Mouse (Mus musculus) CH12.LX (cell line): ENCODE data around the gene Nktr. TPM values are rescaled to one million over a fixed set of nuclear protein-coding genes. Genes with fewer than 3 reads are reported as not detected.

Experiments used
- DNase-seq: peaks from one replicate; pipeline ENCODE4 v3.0.0-alpha.2; 2013; ENCODE audit errors: extremely low read depth
- H3K27ac ChIP-seq: 2 replicates; pipeline ENCODE4 v1.5.1; 2012; ENCODE audit warnings: low read depth, mild to moderate bottlenecking, control low read depth, moderate library complexity; ENCODE audit not compliant: insufficient read depth
- H3K27me3 ChIP-seq: replicated peaks from 2 replicates; pipeline ENCODE3; 2012; ENCODE audit warnings: inconsistent platforms
- H3K36me3 ChIP-seq, 2 experiments: replicated peaks in 1 of 2; 2 replicates each; pipeline versions ENCODE3 to v1.6.1; 2012; ENCODE audit warnings: inconsistent platforms in 1 of 2, low read length in 1 of 2, mild to moderate bottlenecking in 1 of 2, mixed read lengths in 1 of 2, moderate library complexity in 1 of 2; ENCODE audit not compliant: control insufficient read depth in 1 of 2, insufficient read depth in 1 of 2
- H3K4me1 ChIP-seq, 2 experiments: 2 replicates each; pipeline ENCODE4 v1.6.1; 2012; ENCODE audit warnings: inconsistent platforms in 1 of 2, moderate library complexity in 1 of 2; ENCODE audit not compliant: insufficient read depth in 2 of 2, control insufficient read depth in 1 of 2
- H3K4me2 ChIP-seq: 2 replicates; pipeline ENCODE4 v1.6.1; 2012; ENCODE audit warnings: low read depth, mild to moderate bottlenecking, control low read depth; ENCODE audit not compliant: poor library complexity, insufficient read depth, severe bottlenecking
- H3K4me3 ChIP-seq, 3 experiments: fragments of 150-350 bp in 1 of 3; sonication (generic) in 1 of 3; replicated peaks in 1 of 3; 2 replicates each; pipeline versions ENCODE3 to v1.5.1; 2011 to 2012; ENCODE audit warnings: low read depth in 2 of 3, low read length in 2 of 3, mild to moderate bottlenecking in 2 of 3, moderate library complexity in 2 of 3, control low read depth in 1 of 3, improper control_type of control experiment in 1 of 3, inconsistent platforms in 1 of 3, mixed read lengths in 1 of 3; ENCODE audit not compliant: poor library complexity in 1 of 3
- H3K79me2 ChIP-seq: replicated peaks from 2 replicates; pipeline ENCODE4 v1.6.1; 2012; ENCODE audit warnings: mild to moderate bottlenecking, moderate library complexity; ENCODE audit not compliant: control insufficient read depth, poor library complexity, insufficient read depth, severe bottlenecking; ENCODE audit errors: extremely low read depth
- H3K9ac ChIP-seq: 2 replicates; pipeline ENCODE4 v1.6.1; 2012; ENCODE audit warnings: low read depth, mild to moderate bottlenecking, control low read depth, moderate library complexity; ENCODE audit not compliant: insufficient read depth
- H3K9me3 ChIP-seq: replicated peaks from 2 replicates; pipeline ENCODE3; 2012; ENCODE audit warnings: low read length, inconsistent platforms, mixed read lengths
- CHD1 ChIP-seq: IDR thresholded peaks from 2 replicates; pipeline ENCODE4 v1.6.1; 2012; ENCODE audit warnings: low read depth, low read length, improper control_type of control experiment, inconsistent platforms
- CHD2 ChIP-seq: IDR thresholded peaks from 2 replicates; pipeline ENCODE4 v1.6.1; 2011; ENCODE audit warnings: low read length, improper control_type of control experiment
- CTCF ChIP-seq, 2 experiments: IDR thresholded peaks in 1 of 2; conservative IDR thresholded peaks in 1 of 2; 2 replicates each; pipeline ENCODE4 v1.5.1; 2011 to 2012; ENCODE audit warnings: low read depth in 2 of 2, low read length in 2 of 2, improper control_type of control experiment in 1 of 2, inconsistent platforms in 1 of 2, mild to moderate bottlenecking in 1 of 2, moderate library complexity in 1 of 2
- IRF4 ChIP-seq: IDR thresholded peaks from 2 replicates; pipeline ENCODE4 v1.6.1; 2014; ENCODE audit warnings: low read depth, mild to moderate bottlenecking, inconsistent platforms, low read length, improper control_type of control experiment
- JUND ChIP-seq: conservative IDR thresholded peaks from 2 replicates; pipeline ENCODE4 v1.6.1; 2011; ENCODE audit warnings: low read depth, low read length, improper control_type of control experiment
- KAT2A ChIP-seq: IDR thresholded peaks from 2 replicates; pipeline ENCODE4 v1.6.1; 2012; ENCODE audit warnings: low read length, improper control_type of control experiment, inconsistent platforms; ENCODE audit not compliant: insufficient replicate concordance
- MAFK ChIP-seq: IDR thresholded peaks from 2 replicates; pipeline ENCODE4 v1.6.1; 2011; ENCODE audit warnings: low read length, improper control_type of control experiment; ENCODE audit not compliant: insufficient replicate concordance
- MAX ChIP-seq: IDR thresholded peaks from 2 replicates; pipeline ENCODE4 v1.6.1; 2011; ENCODE audit warnings: low read length, improper control_type of control experiment
- MEF2A ChIP-seq: IDR thresholded peaks from 2 replicates; pipeline ENCODE4 v1.6.1; 2014; ENCODE audit warnings: low read depth, mild to moderate bottlenecking, inconsistent platforms, low read length, improper control_type of control experiment, borderline replicate concordance
- MYC ChIP-seq: IDR thresholded peaks from 2 replicates; pipeline ENCODE4 v1.6.1; 2011; ENCODE audit warnings: low read depth, mild to moderate bottlenecking, improper control_type of control experiment, low read length
- NELFE ChIP-seq: IDR thresholded peaks from 2 replicates; pipeline ENCODE4 v1.6.1; 2011; ENCODE audit warnings: low read depth, low read length, improper control_type of control experiment
- NRF1 ChIP-seq: IDR thresholded peaks from 2 replicates; pipeline ENCODE4 v1.6.1; 2014; ENCODE audit warnings: low read depth, mild to moderate bottlenecking, inconsistent platforms, low read length, improper control_type of control experiment, moderate library complexity
- PAX5 ChIP-seq: IDR thresholded peaks from 2 replicates; pipeline ENCODE4 v1.6.1; 2012; ENCODE audit warnings: low read length, inconsistent platforms, mixed read lengths
- POLR2A ChIP-seq: IDR thresholded peaks from 2 replicates; pipeline ENCODE4 v1.6.1; 2011; ENCODE audit warnings: low read depth, mild to moderate bottlenecking, improper control_type of control experiment, low read length
- RAD21 ChIP-seq: IDR thresholded peaks from 2 replicates; pipeline ENCODE4 v1.6.1; 2011; ENCODE audit warnings: low read depth, mild to moderate bottlenecking, low read length, improper control_type of control experiment, moderate library complexity
- RCOR1 ChIP-seq: conservative IDR thresholded peaks from 2 replicates; pipeline ENCODE4 v1.6.1; 2012; ENCODE audit warnings: low read depth, mild to moderate bottlenecking, inconsistent platforms, low read length, improper control_type of control experiment
- SIN3A ChIP-seq: IDR thresholded peaks from 2 replicates; pipeline ENCODE4 v1.6.1; 2012; ENCODE audit warnings: low read length, improper control_type of control experiment, inconsistent platforms
- SMC3 ChIP-seq: IDR thresholded peaks from 2 replicates; pipeline ENCODE4 v1.6.1; 2011; ENCODE audit warnings: low read depth, low read length, improper control_type of control experiment
- USF2 ChIP-seq: conservative IDR thresholded peaks from 2 replicates; pipeline ENCODE4 v1.6.1; 2011; ENCODE audit warnings: low read depth, low read length, improper control_type of control experiment
- ZC3H11A ChIP-seq: IDR thresholded peaks from 2 replicates; pipeline ENCODE4 v1.6.1; 2012; ENCODE audit warnings: low read depth, mild to moderate bottlenecking, inconsistent platforms, low read length, improper control_type of control experiment
- ZKSCAN1 ChIP-seq: IDR thresholded peaks from 2 replicates; pipeline ENCODE4 v1.6.1; 2012; ENCODE audit warnings: low read depth, inconsistent platforms, low read length, improper control_type of control experiment, borderline replicate concordance
- dilution Hi-C: fragments of 300-500 bp; cut with MboI; formaldehyde crosslinking; loops from 2 replicates; pipeline ENCODE4 v1.14.3; 2020; ENCODE audit warnings: low sequenced_read_pairs; ENCODE audit not compliant: extremely low pct_unique_long_range_greater_than_20kb, extremely low pct_ligation_motif_present
- in situ Hi-C: fragments of 300-500 bp; cut with MboI; formaldehyde crosslinking; loops from 3 replicates; pipeline ENCODE4 v1.14.3; 2019; ENCODE audit warnings: low sequenced_read_pairs, low pct_ligation_motif_present, low pct_unique_long_range_greater_than_20kb, mixed read lengths
- polyA plus RNA-seq: library from polyadenylated mRNA; unstranded; fragments of >175 nt; gene quantifications from 2 replicates; pipeline ENCODE4 v1.2.1, GENCODE M21; 2012; ENCODE audit warnings: low read depth; ENCODE audit not compliant: insufficient read length
- total RNA-seq, 2 experiments: library from RNA; depleted of rRNA; stranded (reverse); fragments of 300-350 nt in 1 of 2; fragments of >200 nt in 1 of 2; gene quantifications; 2 replicates each; pipeline ENCODE4 v1.2.3; 2012 to 2014

Gene Nktr
- total and polyA plus RNA-seq, 3 experiments: 31.0 to 65.0 (median 32.2) TPM

- Histone ChIP-seq H3K27ac (no peak overlapping the region), H3K4me3 (peak overlapping the region in 1 of 3 experiments; percentile 73)
- TF ChIP-seq NRF1: no peak
- no peak for TF ChIP-seq MAFK
- no peak for TF ChIP-seq RAD21
- no peak for TF ChIP-seq MAX
- no peak for TF ChIP-seq ZKSCAN1
- TF ChIP-seq SIN3A: no peak
- TF ChIP-seq CTCF (conservative IDR thresholded peaks at IDR 0.05 in 1 of 2, IDR thresholded peaks at IDR 0.05 in 1 of 2; ENCODE audit: low read depth in 2 of 2, low read length in 2 of 2): no peak
- no peak for TF ChIP-seq IRF4
- TF ChIP-seq KAT2A: no peak
- no peak for TF ChIP-seq SMC3
- no peak for TF ChIP-seq MYC
- TF ChIP-seq NELFE: no peak
- no peak for TF ChIP-seq POLR2A
- TF ChIP-seq, all 38 proteins: peak for 0
- Histone ChIP-seq H3K27me3 (no peaks in the 10 kb centered on the region), H3K36me3 (peaks cover 0 to 2% of the 10 kb centered on the region in 2 experiments), H3K4me2 (peak overlapping the region; percentile 58; the same call in 1 of the 2 replicates), H3K79me2 (peaks cover 9% of the 10 kb centered on the region), H3K9ac (no peak overlapping the region), H3K4me1 (peaks cover 9 to 30% of the 10 kb centered on the region in 2 experiments), H3K9me3 (no peaks in the 10 kb centered on the region)
- no peak for DNase-seq
- in situ Hi-C loops: no loop called here
- dilution Hi-C loops: no loop called here
These were observed 12.8 kb upstream of the Nktr start for GRCm38 (mm10) chr9:121706029-121706675.

DNA sequence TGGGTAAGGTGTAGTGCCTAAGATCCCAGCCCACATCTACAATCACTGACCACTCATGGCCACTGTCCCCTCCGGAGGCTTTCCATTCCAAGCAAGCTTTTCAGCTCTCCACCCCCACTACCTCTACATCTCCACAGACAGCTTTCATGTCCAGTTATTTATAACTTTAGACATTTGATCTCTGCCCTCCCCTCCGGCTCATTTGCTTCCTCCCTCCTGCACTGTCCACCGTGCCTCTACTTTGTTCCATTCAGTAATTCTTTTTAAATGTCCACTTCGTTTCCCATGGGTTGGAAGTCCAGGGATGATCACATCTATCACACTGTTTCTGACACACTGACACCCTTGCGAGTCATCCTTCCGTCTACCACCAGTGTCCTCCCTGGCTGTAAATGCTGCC is 11.2 kb upstream of the Nktr start:
- no peaks in the 10 kb centered on the region for H3K9me3 ChIP-seq
- DNase-seq: no peak
- H3K4me1 ChIP-seq: peaks cover 16 to 41% of the 10 kb centered on the region in 2 experiments
- H3K27me3 ChIP-seq: no peaks in the 10 kb centered on the region
- no peak overlapping the region for H3K4me2 ChIP-seq
- H3K9ac ChIP-seq: no peak overlapping the region
- dilution Hi-C loops (no loop called here), in situ Hi-C loops (no loop called here)
- H3K27ac ChIP-seq: no peak overlapping the region
- peaks cover 9% of the 10 kb centered on the region for H3K79me2 ChIP-seq
- H3K36me3 ChIP-seq: peaks cover 2 to 13% of the 10 kb centered on the region in 2 experiments
- TF ChIP-seq CHD2 (no peak), RAD21 (no peak), PAX5 (no peak), ZC3H11A (no peak), MYC (no peak), JUND (no peak), MEF2A (no peak), RCOR1 (no peak), CHD1 (no peak), POLR2A (no peak), USF2 (no peak), NELFE (no peak), KAT2A (no peak)
- no peak overlapping the region for H3K4me3 ChIP-seq
